Mouse (Mus musculus): ENCODE data around the gene Pglyrp1. TPM values are rescaled to one million over a fixed set of nuclear protein-coding genes. Genes with fewer than 3 reads are reported as not detected.

Pglyrp1 gene
- polyA plus RNA-seq, 1 experiment from 2014 or later = 20.7 TPM

GRCm38 (mm10) chr7:18926041-18926790 is 55.1 kb downstream of the Pglyrp1 start:
- DNase-seq (ENCODE audit: low spot score) = no peak

- DNase-seq (ENCODE audit: low spot score) = no peak
Observed at GRCm38 (mm10) chr7:18926911-18927310, 55.8 kb downstream of the Pglyrp1 start.

GRCm38 (mm10) chr7:18927759-18928158 is 56.6 kb downstream of the Pglyrp1 start:
- no peak for DNase-seq (ENCODE audit: low spot score)

Other genes starting within 250 kb of the Pglyrp1 start
- 0.28 TPM in 1 of 2 replicates, not detected in the other for gene Psg21, start 214.6 kb upstream of the Pglyrp1 start, polyA plus RNA-seq (2015; fragmentation: Nextera tagmentation; extraction: Ambion mirVana)
- 0.09 TPM in 1 of 2 replicates, not detected in the other for gene Psg20, start 185.1 kb upstream of the Pglyrp1 start, polyA plus RNA-seq (2015; fragmentation: Nextera tagmentation; extraction: Ambion mirVana)
- gene Psg22, start 153.2 kb upstream of the Pglyrp1 start, polyA plus RNA-seq (2015; fragmentation: Nextera tagmentation; extraction: Ambion mirVana) = 0.19 and 0.23 TPM in 2 replicates
- not detected in 2 replicates for gene Psg19, start 72.8 kb upstream of the Pglyrp1 start, polyA plus RNA-seq (2015; fragmentation: Nextera tagmentation; extraction: Ambion mirVana)
- gene Psg17, start 49.7 kb upstream of the Pglyrp1 start, polyA plus RNA-seq (2015; fragmentation: Nextera tagmentation; extraction: Ambion mirVana) = 0.08 TPM in 2 replicates
- 0.26 and 0.44 TPM in 2 replicates for gene Mill2, start 31.4 kb upstream of the Pglyrp1 start, polyA plus RNA-seq (2015; fragmentation: Nextera tagmentation; extraction: Ambion mirVana)
- 29.1 and 31.7 TPM in 2 replicates for gene Ccdc61, start 39.1 kb downstream of the Pglyrp1 start, polyA plus RNA-seq (2015; fragmentation: Nextera tagmentation; extraction: Ambion mirVana)
- gene Nova2, start 54.6 kb downstream of the Pglyrp1 start, polyA plus RNA-seq (2015; fragmentation: Nextera tagmentation; extraction: Ambion mirVana) = 0.17 and 0.28 TPM in 2 replicates
- gene Nanos2, start 116.1 kb downstream of the Pglyrp1 start, polyA plus RNA-seq (2015; fragmentation: Nextera tagmentation; extraction: Ambion mirVana) = not detected in 2 replicates
- gene Mypop, start 119.9 kb downstream of the Pglyrp1 start, polyA plus RNA-seq (2015; fragmentation: Nextera tagmentation; extraction: Ambion mirVana) = 5.5 and 5.9 TPM in 2 replicates
- gene Irf2bp1, start 132.7 kb downstream of the Pglyrp1 start, polyA plus RNA-seq (2015; fragmentation: Nextera tagmentation; extraction: Ambion mirVana) = 18.3 and 20.7 TPM in 2 replicates
- 0.23 and 0.47 TPM in 2 replicates for gene Foxa3, start 152.2 kb downstream of the Pglyrp1 start, polyA plus RNA-seq (2015; fragmentation: Nextera tagmentation; extraction: Ambion mirVana)
- gene Sympk, start 153.0 kb downstream of the Pglyrp1 start, polyA plus RNA-seq (2015; fragmentation: Nextera tagmentation; extraction: Ambion mirVana) = 18.5 and 19.6 TPM in 2 replicates
- gene Rsph6a, start 183.4 kb downstream of the Pglyrp1 start, polyA plus RNA-seq (2015; fragmentation: Nextera tagmentation; extraction: Ambion mirVana) = not detected in 2 replicates
- 4.3 and 5.0 TPM in 2 replicates for gene Dmwd, start 204.9 kb downstream of the Pglyrp1 start, polyA plus RNA-seq (2015; fragmentation: Nextera tagmentation; extraction: Ambion mirVana)
- 2.8 and 3.7 TPM in 2 replicates for gene Dmpk, start 212.5 kb downstream of the Pglyrp1 start, polyA plus RNA-seq (2015; fragmentation: Nextera tagmentation; extraction: Ambion mirVana)
- 1.2 and 1.5 TPM in 2 replicates for gene Six5, start 223.3 kb downstream of the Pglyrp1 start, polyA plus RNA-seq (2015; fragmentation: Nextera tagmentation; extraction: Ambion mirVana)
- 0.70 and 0.72 TPM in 2 replicates for gene Gm4969, start 247.0 kb downstream of the Pglyrp1 start, polyA plus RNA-seq (2015; fragmentation: Nextera tagmentation; extraction: Ambion mirVana)
- gene Fbxo46, start 248.5 kb downstream of the Pglyrp1 start, polyA plus RNA-seq (2015; fragmentation: Nextera tagmentation; extraction: Ambion mirVana) = 16.4 and 16.6 TPM in 2 replicates